Mouse (Mus musculus) kidney, embryonic 15.5 days (tissue): ENCODE data around the gene Eea1. TPM values are rescaled to one million over a fixed set of nuclear protein-coding genes. Genes with fewer than 3 reads are reported as not detected.

Experiments
- ATAC-seq: fragments of 200-750 bp; cut with Nextera tagmentation; replicated peaks from 2 replicates; pipeline ENCODE4 v1.8.0; 2017; ENCODE audit warnings: moderate TSS enrichment; ENCODE audit not compliant: low FRiP score
- H3K27ac ChIP-seq: fragments of 300-500 bp; sonication (generic); 2 replicates; pipeline ENCODE4 v1.5.1; 2015; ENCODE audit warnings: mild to moderate bottlenecking, inconsistent platforms
- H3K27me3 ChIP-seq: fragments of 300-500 bp; sonication (generic); 2 replicates; pipeline ENCODE4 v1.6.1; 2015; ENCODE audit warnings: inconsistent platforms
- H3K36me3 ChIP-seq: fragments of 300-500 bp; sonication (generic); 2 replicates; pipeline ENCODE4 v1.6.1; 2015; ENCODE audit warnings: inconsistent platforms
- H3K4me1 ChIP-seq: fragments of 300-500 bp; sonication (generic); 2 replicates; pipeline ENCODE4 v1.6.1; 2015; ENCODE audit warnings: inconsistent platforms
- H3K4me2 ChIP-seq: fragments of 300-500 bp; sonication (generic); 2 replicates; pipeline ENCODE4 v1.6.1; 2015; ENCODE audit warnings: moderate library complexity, mild to moderate bottlenecking, inconsistent platforms
- H3K4me3 ChIP-seq: fragments of 300-500 bp; sonication (generic); replicated peaks from 2 replicates; pipeline ENCODE4 v1.5.1; 2015; ENCODE audit warnings: mild to moderate bottlenecking, inconsistent platforms
- H3K9ac ChIP-seq: fragments of 300-500 bp; sonication (generic); 2 replicates; pipeline ENCODE4 v1.6.1; 2015; ENCODE audit warnings: mild to moderate bottlenecking, inconsistent platforms
- H3K9me3 ChIP-seq: fragments of 300-500 bp; sonication (generic); replicated peaks from 2 replicates; pipeline ENCODE4 v1.6.1; 2016; ENCODE audit warnings: inconsistent platforms
- WGBS: fragments of 180-500 bp; shearing (Covaris S2); methylation state at CpG from one replicate; pipeline ENCODE4 v1.1.7; 2015; ENCODE audit warnings: mixed read lengths; 5-methylcytosine and 5-hydroxymethylcytosine counted together
- polyA plus RNA-seq: library from polyadenylated mRNA; unstranded; fragments of >200 nt; fragmentation: Nextera tagmentation; extraction: Ambion mirVana; gene quantifications from 2 replicates; pipeline ENCODE4 v1.2.1, GENCODE M21; 2015

The Eea1 gene
- 17.3 and 18.1 TPM in 2 replicates for polyA plus RNA-seq

GRCm38 (mm10) chr10:95940046-95940900, at the start of gene Eea1:
TSS of gene Eea1 (plus strand) at chr10:95940650.
- under 1% methylated on average over 37 of the region's 59 CpGs for WGBS
- Histone ChIP-seq H3K4me2 (peak within 1 kb of the TSS; percentile 92), H3K4me3 (peak within 1 kb of the TSS; percentile 76), H3K27me3 (no peaks in the 10 kb centered on the region), H3K27ac (peak within 1 kb of the TSS; percentile 90), H3K4me1 (peaks cover 17% of the 10 kb centered on the region), H3K36me3 (no peaks in the 10 kb centered on the region), H3K9ac (peak within 1 kb of the TSS; percentile 73), H3K9me3 (no peaks in the 10 kb centered on the region)
- peak; percentile 99 for ATAC-seq

- H3K36me3 ChIP-seq, result no peaks in the 10 kb centered on the region
- H3K4me3 ChIP-seq, result no peak overlapping the region
- 74% methylated on average over 7 of the region's 7 CpGs for WGBS
- H3K4me2 ChIP-seq, result no peak overlapping the region
- H3K27ac ChIP-seq, result no peak overlapping the region
- H3K4me1 ChIP-seq, result 0 out of 2 replicates have a peak, but pooled peaks cover 9% of the 10 kb centered on the region
- no peaks in the 10 kb centered on the region for H3K9me3 ChIP-seq
- 0 out of 2 replicates have a peak, but pooled peaks cover 4% of the 10 kb centered on the region for H3K27me3 ChIP-seq
- no peak for ATAC-seq
- H3K9ac ChIP-seq, result no peak overlapping the region
Observed at GRCm38 (mm10) chr10:95891214-95891960, 49.1 kb upstream of the Eea1 start.

GRCm38 (mm10) chr10:95892132-95892531, 48.3 kb upstream of the Eea1 start:
- Histone ChIP-seq H3K9me3 (no peaks in the 10 kb centered on the region), H3K4me1 (0 out of 2 replicates have a peak, but pooled peaks cover 9% of the 10 kb centered on the region), H3K27ac (no peak overlapping the region), H3K9ac (no peak overlapping the region), H3K36me3 (no peaks in the 10 kb centered on the region), H3K4me3 (no peak overlapping the region), H3K27me3 (0 out of 2 replicates have a peak, but pooled peaks cover 4% of the 10 kb centered on the region), H3K4me2 (no peak overlapping the region)
- WGBS, result 87% methylated on average over 9 of the region's 9 CpGs
- ATAC-seq, result no peak

- Histone ChIP-seq H3K4me1 (0 out of 2 replicates have a peak, but pooled peaks cover 9% of the 10 kb centered on the region), H3K9me3 (no peaks in the 10 kb centered on the region), H3K36me3 (no peaks in the 10 kb centered on the region), H3K4me3 (no peak overlapping the region), H3K27me3 (0 out of 2 replicates have a peak, but pooled peaks cover 4% of the 10 kb centered on the region), H3K9ac (no peak overlapping the region), H3K27ac (no peak overlapping the region), H3K4me2 (no peak overlapping the region)
- WGBS, result 86% methylated on average over 14 of the region's 14 CpGs
- ATAC-seq, result no peak
Observed at GRCm38 (mm10) chr10:95893291-95893932, 47.0 kb upstream of the Eea1 start.

- H3K9me3 ChIP-seq, result no peaks in the 10 kb centered on the region
- no peaks in the 10 kb centered on the region for H3K36me3 ChIP-seq
- ATAC-seq, result no peak
- peak overlapping the region; percentile 33 for H3K4me3 ChIP-seq
- no peak overlapping the region for H3K27ac ChIP-seq
- H3K27me3 ChIP-seq, result 0 out of 2 replicates have a peak, but pooled peaks cover 4% of the 10 kb centered on the region
- peak overlapping the region; percentile 56 for H3K4me2 ChIP-seq
- H3K4me1 ChIP-seq, result 0 out of 2 replicates have a peak, but pooled peaks cover 9% of the 10 kb centered on the region
- H3K9ac ChIP-seq, result 0 out of 2 replicates have a peak overlapping the region, but pooled peaks have one; percentile 0
- WGBS, result 37% methylated on average over 17 of the region's 17 CpGs
Observed at GRCm38 (mm10) chr10:95894036-95894855, 46.2 kb upstream of the Eea1 start.

GRCm38 (mm10) chr10:95894856-95895386, 45.5 kb upstream of the Eea1 start:
- Histone ChIP-seq H3K27me3 (0 out of 2 replicates have a peak, but pooled peaks cover 4% of the 10 kb centered on the region), H3K36me3 (no peaks in the 10 kb centered on the region), H3K4me3 (peak overlapping the region; percentile 33), H3K9ac (no peak overlapping the region), H3K27ac (no peak overlapping the region), H3K9me3 (no peaks in the 10 kb centered on the region), H3K4me1 (0 out of 2 replicates have a peak, but pooled peaks cover 9% of the 10 kb centered on the region), H3K4me2 (peak overlapping the region; percentile 56)
- WGBS, result 44% methylated on average over 10 of the region's 10 CpGs
- peak; percentile 79; the same call in 1 of the 2 replicates for ATAC-seq

GRCm38 (mm10) chr10:95898471-95899154, 41.8 kb upstream of the Eea1 start:
- Histone ChIP-seq H3K27me3 (no peaks in the 10 kb centered on the region), H3K9me3 (no peaks in the 10 kb centered on the region), H3K9ac (no peak overlapping the region), H3K4me3 (no peak overlapping the region), H3K36me3 (no peaks in the 10 kb centered on the region), H3K4me1 (0 out of 2 replicates have a peak, but pooled peaks cover 9% of the 10 kb centered on the region), H3K27ac (no peak overlapping the region), H3K4me2 (no peak overlapping the region)
- 65% methylated on average over 5 of the region's 5 CpGs for WGBS
- no peak for ATAC-seq

GRCm38 (mm10) chr10:95904668-95905067, 35.8 kb upstream of the Eea1 start:
- H3K4me3 ChIP-seq, result no peak overlapping the region
- no peaks in the 10 kb centered on the region for H3K4me1 ChIP-seq
- no peak for ATAC-seq
- no peak overlapping the region for H3K4me2 ChIP-seq
- H3K27ac ChIP-seq, result no peak overlapping the region
- H3K36me3 ChIP-seq, result no peaks in the 10 kb centered on the region
- H3K9me3 ChIP-seq, result no peaks in the 10 kb centered on the region
- H3K27me3 ChIP-seq, result no peaks in the 10 kb centered on the region
- no peak overlapping the region for H3K9ac ChIP-seq
- WGBS, result 84% methylated on average over 6 of the region's 6 CpGs

GRCm38 (mm10) chr10:95909246-95909909, 31.1 kb upstream of the Eea1 start:
- H3K4me1 ChIP-seq, result no peaks in the 10 kb centered on the region
- H3K9ac ChIP-seq, result no peak overlapping the region
- ATAC-seq, result no peak
- no peak overlapping the region for H3K27ac ChIP-seq
- no peak overlapping the region for H3K4me3 ChIP-seq
- WGBS, result 89% methylated on average over 4 of the region's 4 CpGs
- H3K4me2 ChIP-seq, result no peak overlapping the region
- no peaks in the 10 kb centered on the region for H3K27me3 ChIP-seq
- H3K36me3 ChIP-seq, result no peaks in the 10 kb centered on the region
- H3K9me3 ChIP-seq, result no peaks in the 10 kb centered on the region

- Histone ChIP-seq H3K4me3 (no peak overlapping the region), H3K27ac (no peak overlapping the region), H3K9me3 (no peaks in the 10 kb centered on the region), H3K27me3 (no peaks in the 10 kb centered on the region), H3K4me1 (no peaks in the 10 kb centered on the region), H3K36me3 (no peaks in the 10 kb centered on the region), H3K4me2 (no peak overlapping the region), H3K9ac (no peak overlapping the region)
- WGBS, result 89% methylated on average over 5 of the region's 5 CpGs
- no peak for ATAC-seq
Observed at GRCm38 (mm10) chr10:95911016-95911415, 29.4 kb upstream of the Eea1 start.
